Mouse (Mus musculus) limb, embryonic 15.5 days (tissue): ENCODE measurements at regions not wholly inside any gene's neighbourhood (a gene's known extent, or its start where the extent isn't known, plus 50 kb on each side); places are given as distances from the start of the nearest gene placed in this dataset.

Experiments
- ATAC-seq: fragments of 200-750 bp; cut with Nextera tagmentation; 2 replicates; pipeline ENCODE4 v1.8.0; 2017; ENCODE audit warnings: low read depth, moderate TSS enrichment; ENCODE audit not compliant: insufficient number of reproducible peaks, low FRiP score, low TSS enrichment
- H3K27ac ChIP-seq: fragments of 300-500 bp; sonication (generic); 2 replicates; pipeline ENCODE4 v1.5.1; 2015; ENCODE audit warnings: moderate library complexity, mild to moderate bottlenecking, inconsistent platforms
- H3K27me3 ChIP-seq: fragments of 300-500 bp; sonication (generic); 2 replicates; pipeline ENCODE4 v1.6.1; 2015; ENCODE audit warnings: inconsistent platforms
- H3K36me3 ChIP-seq: fragments of 300-500 bp; sonication (generic); 2 replicates; pipeline ENCODE4 v1.6.1; 2015; ENCODE audit warnings: inconsistent platforms
- H3K4me1 ChIP-seq: fragments of 300-500 bp; sonication (generic); 2 replicates; pipeline ENCODE4 v1.6.1; 2015; ENCODE audit warnings: inconsistent platforms
- H3K4me2 ChIP-seq: fragments of 300-500 bp; sonication (generic); 2 replicates; pipeline ENCODE4 v1.6.1; 2015; ENCODE audit warnings: mild to moderate bottlenecking, inconsistent platforms
- H3K4me3 ChIP-seq: fragments of 300-500 bp; sonication (generic); 2 replicates; pipeline ENCODE4 v1.5.1; 2015; ENCODE audit warnings: mild to moderate bottlenecking, inconsistent platforms
- H3K9ac ChIP-seq: fragments of 300-500 bp; sonication (generic); 2 replicates; pipeline ENCODE4 v1.6.1; 2015; ENCODE audit warnings: inconsistent platforms
- H3K9me3 ChIP-seq: fragments of 300-500 bp; sonication (generic); 2 replicates; pipeline ENCODE4 v1.6.1; 2016; ENCODE audit warnings: inconsistent platforms
- WGBS: fragments of 180-500 bp; shearing (Covaris S2); methylation state at CpG from one replicate; pipeline ENCODE4 v1.1.7; 2015; 5-methylcytosine and 5-hydroxymethylcytosine counted together

GRCm38 (mm10) chr1:189584831-189585230 lies 103.1 kb downstream of the Cenpf start:
- Histone ChIP-seq H3K4me2 (no peak overlapping the region), H3K27ac (no peak overlapping the region), H3K9me3 (no peaks in the 10 kb centered on the region), H3K4me3 (no peak overlapping the region), H3K4me1 (peaks cover 13% of the 10 kb centered on the region; the same call in 1 of the 2 replicates), H3K27me3 (no peaks in the 10 kb centered on the region), H3K9ac (no peak overlapping the region), H3K36me3 (no peaks in the 10 kb centered on the region)
- ATAC-seq: no peak
- 23% methylated on average over 3 of the region's 3 CpGs for WGBS

GRCm38 (mm10) chr1:189581427-189581826 lies 106.5 kb downstream of the Cenpf start:
- Histone ChIP-seq H3K27me3 (no peaks in the 10 kb centered on the region), H3K4me1 (peaks cover 13% of the 10 kb centered on the region; the same call in 1 of the 2 replicates), H3K9ac (no peak overlapping the region), H3K4me3 (no peak overlapping the region), H3K9me3 (no peaks in the 10 kb centered on the region), H3K36me3 (no peaks in the 10 kb centered on the region), H3K4me2 (no peak overlapping the region), H3K27ac (no peak overlapping the region)
- WGBS: 89% methylated on average over 4 of the region's 4 CpGs
- ATAC-seq: no peak

- Histone ChIP-seq H3K27me3 (no peaks in the 10 kb centered on the region), H3K9me3 (no peaks in the 10 kb centered on the region), H3K27ac (no peak overlapping the region), H3K36me3 (no peaks in the 10 kb centered on the region), H3K9ac (no peak overlapping the region), H3K4me3 (no peak overlapping the region), H3K4me2 (no peak overlapping the region), H3K4me1 (peaks cover 4% of the 10 kb centered on the region; the same call in 1 of the 2 replicates)
- 60% methylated on average over 2 of the region's 2 CpGs for WGBS
- ATAC-seq: no peak
These were observed 108.5 kb downstream of the Cenpf start for GRCm38 (mm10) chr1:189579358-189579757.

GRCm38 (mm10) chr1:189576311-189577002 lies 111.4 kb downstream of the Cenpf start:
- Histone ChIP-seq H3K27ac (no peak overlapping the region), H3K4me1 (no peaks in the 10 kb centered on the region), H3K9ac (no peak overlapping the region), H3K9me3 (no peaks in the 10 kb centered on the region), H3K4me2 (no peak overlapping the region), H3K27me3 (no peaks in the 10 kb centered on the region), H3K4me3 (no peak overlapping the region), H3K36me3 (no peaks in the 10 kb centered on the region)
- 42% methylated on average over 11 of the region's 11 CpGs for WGBS
- ATAC-seq: no peak

GRCm38 (mm10) chr1:189575525-189576240 lies 112.2 kb downstream of the Cenpf start:
- 89% methylated on average over 10 of the region's 10 CpGs for WGBS
- no peak overlapping the region for H3K4me2 ChIP-seq
- H3K9ac ChIP-seq: no peak overlapping the region
- no peaks in the 10 kb centered on the region for H3K36me3 ChIP-seq
- no peaks in the 10 kb centered on the region for H3K27me3 ChIP-seq
- H3K4me1 ChIP-seq: no peaks in the 10 kb centered on the region
- H3K9me3 ChIP-seq: no peaks in the 10 kb centered on the region
- H3K4me3 ChIP-seq: no peak overlapping the region
- no peak for ATAC-seq
- H3K27ac ChIP-seq: no peak overlapping the region

GRCm38 (mm10) chr1:189566491-189566890 lies 121.4 kb downstream of the Cenpf start:
- no peak for ATAC-seq
- WGBS: 30% methylated on average over 7 of the region's 7 CpGs
- no peaks in the 10 kb centered on the region for H3K36me3 ChIP-seq
- 0 out of 2 replicates have a peak, but pooled peaks cover 4% of the 10 kb centered on the region for H3K27me3 ChIP-seq
- H3K4me3 ChIP-seq: no peak overlapping the region
- H3K9ac ChIP-seq: no peak overlapping the region
- no peaks in the 10 kb centered on the region for H3K4me1 ChIP-seq
- no peaks in the 10 kb centered on the region for H3K9me3 ChIP-seq
- H3K27ac ChIP-seq: no peak overlapping the region
- no peak overlapping the region for H3K4me2 ChIP-seq

- ATAC-seq: no peak
- H3K4me2 ChIP-seq: no peak overlapping the region
- H3K9ac ChIP-seq: no peak overlapping the region
- H3K27me3 ChIP-seq: 0 out of 2 replicates have a peak, but pooled peaks cover 4% of the 10 kb centered on the region
- H3K9me3 ChIP-seq: no peaks in the 10 kb centered on the region
- 0 out of 2 replicates have a peak, but pooled peaks cover 4% of the 10 kb centered on the region for H3K4me1 ChIP-seq
- H3K4me3 ChIP-seq: no peak overlapping the region
- H3K36me3 ChIP-seq: no peaks in the 10 kb centered on the region
- no peak overlapping the region for H3K27ac ChIP-seq
- 76% methylated on average over 12 of the region's 12 CpGs for WGBS
These were observed 126.1 kb downstream of the Cenpf start for GRCm38 (mm10) chr1:189561831-189562230.

GRCm38 (mm10) chr1:189560576-189560975 lies 127.3 kb downstream of the Cenpf start:
- Histone ChIP-seq H3K4me1 (0 out of 2 replicates have a peak, but pooled peaks cover 4% of the 10 kb centered on the region), H3K4me2 (0 out of 2 replicates have a peak overlapping the region, but pooled peaks have one; percentile 20), H3K4me3 (no peak overlapping the region), H3K9ac (no peak overlapping the region), H3K27me3 (0 out of 2 replicates have a peak, but pooled peaks cover 4% of the 10 kb centered on the region), H3K36me3 (no peaks in the 10 kb centered on the region), H3K27ac (no peak overlapping the region), H3K9me3 (no peaks in the 10 kb centered on the region)
- no peak for ATAC-seq
- 26% methylated on average over 10 of the region's 10 CpGs for WGBS

- Histone ChIP-seq H3K4me3 (no peak overlapping the region), H3K36me3 (no peaks in the 10 kb centered on the region), H3K27me3 (no peaks in the 10 kb centered on the region), H3K4me2 (no peak overlapping the region), H3K9me3 (no peaks in the 10 kb centered on the region), H3K9ac (no peak overlapping the region), H3K27ac (no peak overlapping the region), H3K4me1 (no peaks in the 10 kb centered on the region)
- ATAC-seq: no peak
- WGBS: 88% methylated on average over 9 of the region's 9 CpGs
These were observed 137.0 kb downstream of the Cenpf start for GRCm38 (mm10) chr1:189550851-189551250.

GRCm38 (mm10) chr1:189532834-189533233 lies 130.8 kb upstream of the Kcnk2 start:
- ATAC-seq: no peak
- Histone ChIP-seq H3K4me3 (no peak overlapping the region), H3K9me3 (no peaks in the 10 kb centered on the region), H3K4me1 (0 out of 2 replicates have a peak, but pooled peaks cover 3% of the 10 kb centered on the region), H3K36me3 (no peaks in the 10 kb centered on the region), H3K4me2 (no peak overlapping the region), H3K27ac (no peak overlapping the region), H3K27me3 (no peaks in the 10 kb centered on the region), H3K9ac (no peak overlapping the region)
- 85% methylated on average over 2 of the region's 2 CpGs for WGBS

GRCm38 (mm10) chr1:189526329-189526728 lies 124.3 kb upstream of the Kcnk2 start:
- H3K4me2 ChIP-seq: no peak overlapping the region
- no peak overlapping the region for H3K9ac ChIP-seq
- H3K4me3 ChIP-seq: no peak overlapping the region
- no peaks in the 10 kb centered on the region; the same call in 1 of the 2 replicates for H3K27me3 ChIP-seq
- 32% methylated on average over 5 of the region's 5 CpGs for WGBS
- H3K36me3 ChIP-seq: no peaks in the 10 kb centered on the region
- no peak overlapping the region for H3K27ac ChIP-seq
- H3K4me1 ChIP-seq: peaks cover 7% of the 10 kb centered on the region; the same call in 1 of the 2 replicates
- ATAC-seq: no peak
- H3K9me3 ChIP-seq: no peaks in the 10 kb centered on the region

- no peaks in the 10 kb centered on the region for H3K27me3 ChIP-seq
- 85% methylated on average over 7 of the region's 7 CpGs for WGBS
- no peaks in the 10 kb centered on the region for H3K36me3 ChIP-seq
- ATAC-seq: no peak
- no peaks in the 10 kb centered on the region for H3K9me3 ChIP-seq
- H3K4me3 ChIP-seq: no peak overlapping the region
- H3K27ac ChIP-seq: no peak overlapping the region
- no peak overlapping the region for H3K9ac ChIP-seq
- H3K4me1 ChIP-seq: no peaks in the 10 kb centered on the region
- no peak overlapping the region for H3K4me2 ChIP-seq
These were observed 113.4 kb upstream of the Kcnk2 start for GRCm38 (mm10) chr1:189515476-189515875.
